Mouse (Mus musculus) MEL (cell line): Measurements from ENCODE around the gene Dnase1l2. TPM values are rescaled to one million over a fixed set of nuclear protein-coding genes. Genes with fewer than 3 reads are reported as not detected.
A peak's percentile ranks its signal among the peaks of the same experiment; 100 is the strongest.

Experiments used
- DNase-seq: peaks from one replicate; pipeline ENCODE4 v3.0.0; 2011; ENCODE audit warnings: low read depth, low spot score
- H3K27ac ChIP-seq: 2 replicates; pipeline ENCODE4 v1.5.1; 2012; ENCODE audit warnings: low read depth, mild to moderate bottlenecking, control low read depth, low read length, moderate library complexity; ENCODE audit not compliant: control insufficient read depth
- H3K27me3 ChIP-seq, 2 experiments: fragments of 150-350 bp in 1 of 2; sonication (generic) in 1 of 2; 2 replicates each; pipeline ENCODE4 v1.6.1; 2012; ENCODE audit warnings: low read length in 2 of 2, mild to moderate bottlenecking in 2 of 2, improper control_type of control experiment in 1 of 2, moderate library complexity in 1 of 2; ENCODE audit not compliant: insufficient read depth in 2 of 2, control insufficient read depth in 1 of 2
- H3K36me3 ChIP-seq, 2 experiments: 2 replicates each; pipeline ENCODE4 v1.6.1; 2012 to 2014; ENCODE audit warnings: low read length in 2 of 2, improper control_type of control experiment in 1 of 2, inconsistent platforms in 1 of 2, mild to moderate bottlenecking in 1 of 2; ENCODE audit not compliant: insufficient read depth in 2 of 2, control insufficient read depth in 1 of 2
- H3K4me1 ChIP-seq, 2 experiments: fragments of 150-350 bp in 1 of 2; sonication (generic) in 1 of 2; 2 replicates each; pipeline ENCODE4 v1.6.1; 2012; ENCODE audit warnings: low read length in 2 of 2, improper control_type of control experiment in 1 of 2, mild to moderate bottlenecking in 1 of 2; ENCODE audit not compliant: insufficient read depth in 2 of 2, control insufficient read depth in 1 of 2
- H3K4me3 ChIP-seq, 2 experiments: fragments of 150-350 bp in 1 of 2; sonication (generic) in 1 of 2; 2 replicates each; pipeline ENCODE4 v1.5.1; 2012; ENCODE audit warnings: low read depth in 2 of 2, low read length in 2 of 2, mild to moderate bottlenecking in 2 of 2, moderate library complexity in 2 of 2, control low read depth in 1 of 2, improper control_type of control experiment in 1 of 2; ENCODE audit not compliant: control insufficient read depth in 1 of 2, insufficient read depth in 1 of 2
- H3K79me2 ChIP-seq: 2 replicates; pipeline ENCODE4 v1.6.1; 2012; ENCODE audit warnings: mild to moderate bottlenecking, low read length, moderate library complexity; ENCODE audit not compliant: control insufficient read depth, poor library complexity, insufficient read depth
- H3K9ac ChIP-seq: 2 replicates; pipeline ENCODE4 v1.6.1; 2012; ENCODE audit warnings: low read depth, mild to moderate bottlenecking, control low read depth, low read length, moderate library complexity; ENCODE audit not compliant: control insufficient read depth, poor library complexity, severe bottlenecking
- H3K9me3 ChIP-seq: fragments of 150-350 bp; sonication (generic); replicated peaks from 2 replicates; pipeline ENCODE4 v1.6.1; 2012; ENCODE audit warnings: mild to moderate bottlenecking, low read length, improper control_type of control experiment, moderate library complexity; ENCODE audit not compliant: insufficient read depth
- BHLHE40 ChIP-seq: IDR thresholded peaks from 2 replicates; pipeline ENCODE4 v1.6.1; 2012; ENCODE audit warnings: low read depth, mild to moderate bottlenecking, inconsistent platforms, low read length, improper control_type of control experiment, borderline replicate concordance
- E2F4 ChIP-seq: IDR thresholded peaks from 2 replicates; pipeline ENCODE4 v1.6.1; 2011; ENCODE audit warnings: low read depth, low read length, improper control_type of control experiment, borderline replicate concordance
- ELF1 ChIP-seq: IDR thresholded peaks from 2 replicates; pipeline ENCODE4 v1.6.1; 2014; ENCODE audit warnings: low read depth, mild to moderate bottlenecking, inconsistent platforms, low read length, improper control_type of control experiment, moderate library complexity
- KAT2A ChIP-seq: conservative IDR thresholded peaks from 2 replicates; pipeline ENCODE4 v1.6.1; 2012; ENCODE audit warnings: low read depth, low read length, improper control_type of control experiment, inconsistent platforms
- MXI1 ChIP-seq: IDR thresholded peaks from 2 replicates; pipeline ENCODE4 v1.6.1; 2011; ENCODE audit warnings: mild to moderate bottlenecking, low read depth, low read length, improper control_type of control experiment
- NRF1 ChIP-seq: IDR thresholded peaks from 2 replicates; pipeline ENCODE4 v1.6.1; 2014; ENCODE audit warnings: low read depth, mild to moderate bottlenecking, inconsistent platforms, low read length, improper control_type of control experiment, moderate library complexity; ENCODE audit not compliant: poor library complexity, insufficient read depth, severe bottlenecking
- POLR2A ChIP-seq, 2 experiments: IDR thresholded peaks; 2 replicates each; pipeline ENCODE4 v1.6.1; 2011 to 2012; ENCODE audit warnings: low read length in 2 of 2, mild to moderate bottlenecking in 2 of 2, control low read depth in 1 of 2, improper control_type of control experiment in 1 of 2, low read depth in 1 of 2, moderate library complexity in 1 of 2; ENCODE audit not compliant: control insufficient read depth in 1 of 2, insufficient read depth in 1 of 2, poor library complexity in 1 of 2
- POLR2AphosphoS2 ChIP-seq: IDR thresholded peaks from 2 replicates; pipeline ENCODE4 v1.6.1; 2011; ENCODE audit warnings: low read length, improper control_type of control experiment
- TAL1 ChIP-seq: IDR thresholded peaks from 2 replicates; pipeline ENCODE4 v1.6.1; 2012; ENCODE audit warnings: mild to moderate bottlenecking, inconsistent platforms, low read length, moderate library complexity, mixed read lengths
- USF1 ChIP-seq: IDR thresholded peaks from 2 replicates; pipeline ENCODE4 v1.6.1; 2014; ENCODE audit warnings: low read depth, mild to moderate bottlenecking, inconsistent platforms, low read length, improper control_type of control experiment, moderate library complexity
- ZC3H11A ChIP-seq: IDR thresholded peaks from 2 replicates; pipeline ENCODE4 v1.6.1; 2012; ENCODE audit warnings: low read depth, mild to moderate bottlenecking, inconsistent platforms, low read length, improper control_type of control experiment
- ZNF384 ChIP-seq: IDR thresholded peaks from 2 replicates; pipeline ENCODE4 v1.6.1; 2012; ENCODE audit warnings: low read depth, mild to moderate bottlenecking, inconsistent platforms, low read length, improper control_type of control experiment
- polyA plus RNA-seq, 2 experiments: library from polyadenylated mRNA; stranded (reverse) in 1 of 2; unstranded in 1 of 2; fragments of >175 nt in 1 of 2; fragments of >200 nt in 1 of 2; gene quantifications; 2 replicates each; pipeline versions ENCODE4 v1.2.1 to v1.2.4; 2012; ENCODE audit warnings: low replicate concordance in 2 of 2, low read depth in 1 of 2; ENCODE audit not compliant: insufficient read length in 2 of 2, insufficient read depth in 1 of 2, missing spikeins in 1 of 2
- total RNA-seq: library from RNA; depleted of rRNA; stranded (reverse); fragments of 300-350 nt; gene quantifications from 2 replicates; pipeline ENCODE4 v1.2.3, GENCODE M21; 2012

Gene Dnase1l2
- total and polyA plus RNA-seq, 3 experiments: 0.62 to 1.8 TPM; not detected in 1

DNA sequence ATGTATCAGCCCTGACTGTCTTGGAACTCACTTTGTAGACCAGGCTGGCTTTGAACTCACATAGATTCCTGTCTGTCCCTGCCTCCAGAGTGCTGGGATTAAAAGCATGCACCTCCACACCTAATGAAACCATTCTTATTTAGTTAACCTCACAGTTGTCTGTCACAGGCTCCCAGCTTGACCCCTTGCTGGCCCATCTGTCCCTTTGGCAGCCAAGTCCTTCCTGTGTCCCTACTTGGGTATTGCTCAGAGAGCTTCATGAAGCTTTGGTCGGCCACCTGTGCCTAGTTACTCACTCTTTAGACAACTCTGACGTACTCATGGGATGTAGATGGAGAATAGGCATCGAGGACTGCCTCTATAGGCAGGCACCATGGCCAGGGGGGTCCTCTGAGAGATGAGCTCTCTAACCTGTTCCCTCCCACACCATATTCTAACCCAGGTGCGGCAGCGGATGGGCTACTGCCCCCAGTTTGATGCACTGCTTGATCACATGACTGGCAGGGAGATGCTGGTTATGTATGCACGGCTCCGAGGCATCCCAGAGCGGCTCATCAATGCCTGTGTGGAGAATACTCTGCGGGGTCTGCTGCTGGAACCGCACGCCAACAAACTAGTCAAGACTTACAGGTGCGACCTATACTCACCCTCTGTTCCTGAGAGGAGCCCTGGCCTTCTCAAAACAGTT is 35.6 kb downstream of the Dnase1l2 start:
- no peaks in the 10 kb centered on the region for H3K27me3 ChIP-seq
- no peak overlapping the region for H3K9ac ChIP-seq
- no peaks in the 10 kb centered on the region for H3K4me1 ChIP-seq
- no peak for TF ChIP-seq KAT2A
- TF ChIP-seq POLR2AphosphoS2: 0 out of 2 replicates have a peak, but pooled peaks have one; percentile 11
- no peak for TF ChIP-seq ZC3H11A
- no peak for TF ChIP-seq ZNF384
- TF ChIP-seq ELF1: no peak
- no peak for TF ChIP-seq POLR2A (IDR thresholded peaks at IDR 0.05; ENCODE audit: control insufficient read depth in 1 of 2, insufficient read depth in 1 of 2, low read depth in 1 of 2, low read length in 2 of 2, poor library complexity in 1 of 2)
- no peak for TF ChIP-seq NRF1
- peaks cover 0 to 2% of the 10 kb centered on the region in 2 experiments; a peak in 1 of 4 replicates for H3K36me3 ChIP-seq
- DNase-seq: no peak
- no peak overlapping the region for H3K27ac ChIP-seq
- H3K4me3 ChIP-seq: no peak overlapping the region
- H3K79me2 ChIP-seq: no peaks in the 10 kb centered on the region
- no peaks in the 10 kb centered on the region for H3K9me3 ChIP-seq

- Histone ChIP-seq H3K4me1 (no peaks in the 10 kb centered on the region), H3K9me3 (no peaks in the 10 kb centered on the region), H3K36me3 (peaks cover 0 to 7% of the 10 kb centered on the region in 2 experiments; a peak in 2 of 4 replicates), H3K79me2 (no peaks in the 10 kb centered on the region), H3K9ac (no peak overlapping the region), H3K4me3 (no peak overlapping the region), H3K27me3 (no peaks in the 10 kb centered on the region), H3K27ac (no peak overlapping the region)
- no peak for TF ChIP-seq TAL1
- no peak for TF ChIP-seq MXI1
- no peak for TF ChIP-seq NRF1
- TF ChIP-seq USF1: no peak
- no peak for DNase-seq
Observed at GRCm38 (mm10) chr17:24402371-24402770, 40.5 kb downstream of the Dnase1l2 start.

GRCm38 (mm10) chr17:24394456-24394855 is 48.4 kb downstream of the Dnase1l2 start:
- H3K9ac ChIP-seq: no peak overlapping the region
- no peak overlapping the region for H3K27ac ChIP-seq
- H3K27me3 ChIP-seq: no peaks in the 10 kb centered on the region
- peaks cover 0 to 9% of the 10 kb centered on the region in 2 experiments; a peak in 2 of 4 replicates for H3K36me3 ChIP-seq
- no peak overlapping the region for H3K4me3 ChIP-seq
- no peak for DNase-seq
- no peaks in the 10 kb centered on the region for H3K4me1 ChIP-seq
- H3K79me2 ChIP-seq: no peaks in the 10 kb centered on the region
- no peaks in the 10 kb centered on the region for H3K9me3 ChIP-seq
- TF ChIP-seq E2F4: no peak
- no peak for TF ChIP-seq BHLHE40
- TF ChIP-seq POLR2AphosphoS2: no peak
